Mouse (Mus musculus): ENCODE measurements around the gene Akap7.

Akap7 gene

DNA sequence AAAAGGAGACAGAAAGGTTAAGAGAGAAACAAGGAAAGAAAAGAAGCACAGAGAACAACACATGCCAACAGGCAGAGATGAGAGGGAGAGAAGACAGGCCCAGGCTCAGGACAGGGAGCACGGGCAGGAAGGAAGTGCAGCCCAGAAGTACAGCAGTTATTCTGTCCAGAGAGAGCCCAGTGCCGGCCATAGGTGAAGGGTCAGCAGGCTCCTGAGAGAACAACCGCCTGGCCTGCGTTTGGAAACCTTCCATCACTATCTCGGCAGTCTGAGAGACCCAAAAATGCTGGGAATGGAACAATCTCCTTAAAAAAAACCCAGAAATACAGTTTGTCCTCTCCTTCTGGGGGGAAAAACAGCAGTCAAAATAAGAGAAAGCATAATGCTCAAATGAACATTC, 50.2 kb downstream of the Akap7 start:
- DNase-seq (ENCODE audit: low spot score), result no peak

GRCm38 (mm10) chr10:25253474-25253873, 54.2 kb downstream of the Akap7 start:
- DNase-seq (ENCODE audit: low spot score), result no peak

DNA sequence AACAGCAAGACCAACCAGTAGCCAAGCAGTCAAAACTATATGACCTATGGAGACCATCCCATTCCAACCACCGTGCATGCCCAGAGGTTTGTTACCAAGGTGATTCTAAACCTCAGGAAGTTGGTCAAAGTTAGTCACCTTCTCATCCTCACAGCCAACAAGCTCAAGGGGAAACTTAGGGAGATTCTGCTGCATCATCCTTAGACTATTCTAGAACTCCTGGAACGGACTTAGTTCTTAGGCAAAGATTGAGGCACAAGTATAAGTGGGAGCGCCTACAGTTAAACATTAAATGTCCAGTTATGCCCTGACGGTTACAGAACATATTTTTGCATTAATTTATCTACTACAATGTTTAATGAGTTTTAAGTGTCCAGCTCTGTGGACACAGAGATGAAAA, 54.7 kb downstream of the Akap7 start:
- DNase-seq (ENCODE audit: low spot score), result no peak

DNA sequence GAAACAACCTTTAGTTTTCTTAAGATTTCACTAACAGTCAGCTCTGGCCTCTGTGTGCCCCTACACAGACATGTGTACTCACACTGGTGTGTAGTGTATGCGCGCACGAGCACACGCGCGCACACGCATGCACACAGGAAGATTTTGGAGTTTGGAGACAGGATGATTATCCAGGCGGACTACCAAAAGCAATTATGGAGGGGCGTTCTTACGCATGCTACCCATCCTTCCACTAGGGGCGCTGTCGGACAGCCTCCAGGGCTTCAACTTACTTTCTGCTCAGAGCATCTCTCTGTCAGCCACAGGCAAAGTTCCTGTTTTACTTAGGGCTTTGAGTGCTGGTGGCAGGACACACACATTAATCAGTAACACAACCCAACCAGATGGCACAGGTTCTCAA, 57.6 kb downstream of the Akap7 start:
- DNase-seq (ENCODE audit: low spot score), result peak; percentile 54

DNA sequence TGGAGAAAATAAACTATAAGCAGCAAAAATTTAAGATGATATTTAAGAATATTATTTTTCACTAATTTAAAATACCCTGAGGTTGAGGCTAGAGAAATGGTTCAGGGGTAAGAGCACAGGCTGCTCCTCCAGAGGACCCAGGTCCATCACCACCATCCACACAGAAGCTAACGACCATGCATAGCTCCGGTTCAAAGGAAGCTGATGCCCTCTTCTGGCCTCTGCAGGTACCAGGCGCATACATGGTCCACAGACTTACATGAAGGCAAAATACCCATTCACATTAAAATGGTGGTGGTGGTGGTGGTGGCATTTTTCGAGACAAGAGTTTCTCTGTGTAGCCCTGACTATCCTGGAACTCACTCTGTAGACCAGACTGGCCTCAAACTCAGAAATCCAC, 61.5 kb downstream of the Akap7 start:
- no peak for DNase-seq (ENCODE audit: low spot score)

DNA sequence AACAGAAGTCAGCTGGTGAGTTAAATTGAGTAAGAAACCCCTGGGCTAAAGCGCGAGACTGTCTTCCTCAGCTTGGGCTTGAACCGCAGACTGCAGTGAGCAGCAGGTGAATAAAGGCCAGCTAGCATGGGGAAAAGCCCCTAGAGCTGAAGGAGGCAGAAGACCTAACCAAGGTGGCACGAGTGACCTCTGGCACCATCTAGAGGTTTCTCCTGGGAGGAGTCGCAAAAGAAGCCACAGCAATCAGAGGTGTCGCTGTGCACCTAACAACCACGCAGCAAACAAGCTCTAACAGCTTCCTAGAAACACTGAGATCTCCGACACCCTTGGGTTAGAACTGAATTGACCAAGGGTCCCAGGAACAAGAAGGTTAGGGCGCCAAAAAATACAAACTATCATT, 68.5 kb downstream of the Akap7 start:
- no peak for DNase-seq (ENCODE audit: low spot score)

DNA sequence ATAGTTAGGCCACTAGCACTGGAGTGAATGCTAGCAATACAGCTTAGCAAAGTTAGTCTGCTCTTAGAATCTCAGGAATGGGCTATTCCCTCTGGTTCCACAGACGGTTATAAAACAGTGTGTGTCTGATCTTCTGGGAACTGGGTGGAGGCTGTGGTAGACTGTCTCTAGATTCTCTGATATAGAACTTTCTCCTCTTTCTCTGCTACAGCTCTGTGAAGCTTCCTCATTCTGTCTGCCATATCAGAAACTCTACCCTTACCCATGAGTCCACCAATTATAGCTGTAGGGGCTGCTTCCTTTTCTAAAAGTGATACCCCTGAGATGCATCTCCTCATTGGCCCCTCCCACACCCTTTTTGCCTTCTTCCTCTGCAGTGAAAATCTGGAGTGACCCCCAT, 73.6 kb downstream of the Akap7 start:
- DNase-seq (ENCODE audit: low spot score), result no peak

DNA sequence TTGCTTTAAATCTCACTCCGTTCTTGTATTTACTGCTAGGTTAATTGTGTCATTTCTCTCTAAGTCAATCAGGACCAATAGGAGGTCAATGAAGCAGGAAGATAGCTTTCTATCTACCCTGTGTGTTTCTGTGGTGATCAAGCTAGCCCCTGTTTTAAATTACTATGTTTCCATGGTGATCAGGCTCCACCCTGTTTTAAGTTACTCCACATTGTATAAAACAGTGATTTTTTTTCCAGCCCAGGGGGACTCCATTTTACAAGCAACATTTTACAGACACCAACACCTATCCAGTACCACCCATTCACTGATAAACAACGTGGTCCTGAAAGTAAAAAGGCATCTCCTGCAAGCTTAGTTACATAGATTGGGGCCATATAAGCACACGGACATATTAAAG, 75.0 kb downstream of the Akap7 start:
- DNase-seq (ENCODE audit: low spot score), result no peak

DNA sequence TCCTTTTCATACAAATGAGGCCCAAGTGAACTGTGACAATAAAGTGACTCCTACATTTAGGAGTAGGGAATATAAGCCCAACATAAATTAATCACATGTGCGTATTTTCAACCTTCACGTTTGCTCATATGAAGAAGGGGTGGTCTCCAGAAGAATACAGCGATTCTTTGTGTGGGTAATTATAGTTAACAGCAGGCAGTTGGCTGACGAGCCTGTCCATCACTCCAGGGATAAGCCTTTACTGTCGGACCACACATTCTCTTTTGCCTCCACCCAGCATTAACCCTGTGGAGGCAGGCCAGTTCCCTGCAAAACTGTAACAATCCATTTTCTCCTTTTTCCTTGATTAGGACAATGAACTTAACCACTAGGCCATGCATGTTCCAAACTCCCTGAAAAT, 76.3 kb downstream of the Akap7 start:
- DNase-seq (ENCODE audit: low spot score), result no peak

DNA sequence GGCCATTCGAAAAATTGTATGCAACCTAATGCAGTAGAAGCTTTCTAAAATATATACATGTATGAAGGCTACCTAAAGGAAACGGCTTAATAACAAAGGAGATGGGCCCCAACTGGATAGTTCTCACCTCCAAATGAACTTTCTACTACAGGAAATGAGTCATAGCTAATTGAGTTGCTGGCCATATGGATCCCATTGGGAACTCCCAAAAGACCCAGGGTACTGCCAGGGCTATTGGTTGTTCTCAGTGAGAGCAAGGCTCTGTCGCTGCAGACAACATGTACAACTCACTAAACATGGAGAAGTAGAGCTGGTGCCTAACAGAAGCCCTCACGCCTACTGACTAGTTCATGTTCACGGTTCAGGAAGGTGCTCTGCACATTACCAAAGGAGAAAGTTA, 83.3 kb downstream of the Akap7 start:
- DNase-seq (ENCODE audit: low spot score), result no peak

- DNase-seq (ENCODE audit: low spot score), result no peak
Observed at GRCm38 (mm10) chr10:25220754-25221153, 86.9 kb downstream of the Akap7 start.

GRCm38 (mm10) chr10:25219901-25220495, 87.7 kb downstream of the Akap7 start:
- no peak for DNase-seq (ENCODE audit: low spot score)

DNA sequence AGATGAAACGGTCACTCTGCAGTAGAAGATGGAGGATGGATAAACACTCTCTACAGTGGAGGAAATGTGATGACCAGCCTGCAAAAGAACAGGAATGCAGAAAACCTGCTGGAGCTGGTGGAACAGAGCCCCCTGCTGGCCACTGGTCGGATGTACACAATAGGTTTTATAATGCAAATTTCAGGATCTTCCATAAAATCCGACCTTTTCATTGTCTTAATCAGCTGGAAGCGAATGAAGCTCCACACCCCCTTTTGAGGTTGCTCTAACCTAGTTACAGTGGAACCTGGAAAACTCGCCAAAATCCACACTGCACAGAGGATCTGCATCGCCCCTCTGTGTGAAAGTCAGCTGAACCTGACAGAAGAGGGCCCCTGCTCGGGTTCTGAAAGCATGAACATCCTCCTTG, 88.4 kb downstream of the Akap7 start:
- DNase-seq (ENCODE audit: low spot score), result peak; percentile 68

GRCm38 (mm10) chr10:25218746-25219145, 88.9 kb downstream of the Akap7 start:
- no peak for DNase-seq (ENCODE audit: low spot score)

- no peak for DNase-seq (ENCODE audit: low spot score)
Observed at GRCm38 (mm10) chr10:25215977-25216376, 91.7 kb downstream of the Akap7 start.

DNA sequence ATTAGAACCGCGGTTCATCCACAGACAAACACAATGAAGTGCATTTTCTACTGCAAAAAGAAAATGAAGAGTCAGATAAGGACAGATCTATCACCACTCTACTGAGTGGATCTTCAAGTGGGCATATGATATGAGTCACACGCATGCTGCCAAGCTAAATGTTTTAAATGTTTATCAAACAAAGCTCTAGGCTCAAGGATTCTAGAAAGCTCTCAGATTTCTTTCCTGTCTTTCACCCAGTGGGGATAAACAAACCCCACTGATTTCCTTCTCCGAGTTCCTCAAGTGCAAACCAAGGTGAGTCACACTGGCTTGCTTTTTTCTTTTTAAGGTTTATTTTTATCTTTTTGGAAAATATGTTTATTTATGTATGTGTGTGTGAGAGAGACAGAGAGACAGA, 94.0 kb downstream of the Akap7 start:
- DNase-seq (ENCODE audit: low spot score), result no peak

GRCm38 (mm10) chr10:25208619-25209018, 99.1 kb downstream of the Akap7 start:
- no peak for DNase-seq (ENCODE audit: low spot score)

- no peak for DNase-seq (ENCODE audit: low spot score)
Observed at GRCm38 (mm10) chr10:25207866-25208265, 99.8 kb downstream of the Akap7 start.

GRCm38 (mm10) chr10:25200691-25201090, 107.0 kb downstream of the Akap7 start:
- DNase-seq (ENCODE audit: low spot score), result no peak

DNA sequence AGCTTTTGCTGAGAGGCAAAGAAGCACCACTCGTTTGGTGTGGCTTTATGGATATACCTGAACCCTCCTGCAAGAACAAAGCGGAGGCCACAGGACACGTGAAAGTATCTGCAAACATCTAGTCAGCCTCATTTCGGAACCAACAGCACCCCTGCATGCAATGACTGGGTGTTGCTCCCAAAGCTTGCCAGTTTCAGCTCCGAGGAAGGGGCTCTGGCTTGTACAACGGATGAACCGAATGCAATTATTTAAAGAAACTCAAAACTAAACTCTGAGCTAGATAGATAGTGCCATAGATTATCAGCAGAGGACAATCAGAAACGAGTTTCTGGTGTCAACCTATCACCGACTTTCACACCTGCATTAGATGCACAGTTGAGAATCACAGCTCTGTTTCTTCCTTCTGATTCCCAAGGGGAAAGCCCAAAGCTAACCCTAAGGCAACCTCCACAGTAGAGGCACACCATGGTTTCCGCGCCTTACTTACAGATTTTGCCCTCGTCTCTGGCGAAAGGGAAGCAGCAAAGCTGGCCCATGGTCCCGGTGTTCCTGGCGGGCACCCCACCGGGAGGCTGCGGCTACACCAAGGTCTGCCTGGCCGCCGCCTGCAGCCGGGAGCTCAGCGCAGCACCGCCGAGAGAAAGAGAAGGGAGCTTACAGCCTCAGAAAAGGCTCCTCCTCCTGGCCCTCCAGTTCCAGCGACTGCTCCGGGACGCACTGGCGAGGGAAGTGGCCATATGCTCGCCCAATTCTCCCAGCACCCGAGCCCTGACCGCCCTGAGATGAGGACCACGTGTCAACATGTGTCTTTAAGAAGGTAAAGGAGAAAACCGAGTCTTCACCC, 107.9 kb downstream of the Akap7 start:
- DNase-seq (ENCODE audit: low spot score), result peak; percentile 19

DNA sequence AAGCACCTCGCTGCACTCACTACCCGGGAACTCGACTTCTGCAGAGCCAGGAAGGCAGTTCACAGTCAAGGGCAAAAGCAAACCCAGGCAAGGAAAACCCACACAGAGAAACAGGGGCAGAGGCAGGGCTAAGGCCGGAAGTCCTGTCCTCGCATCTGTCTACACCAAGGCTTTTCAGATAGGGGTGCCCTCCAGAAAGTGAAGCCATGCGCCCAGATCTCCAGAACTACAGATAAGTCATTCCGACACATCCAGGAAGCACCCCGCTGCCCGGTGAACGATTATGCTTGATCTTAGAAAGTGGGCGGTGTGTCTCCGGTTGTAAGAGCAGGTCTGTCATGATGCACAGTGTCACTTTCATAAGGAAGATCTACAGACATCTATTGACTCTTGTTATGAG, 109.1 kb downstream of the Akap7 start:
- no peak for DNase-seq (ENCODE audit: low spot score)

GRCm38 (mm10) chr10:25198048-25198447, 109.6 kb downstream of the Akap7 start:
- DNase-seq (ENCODE audit: low spot score), result no peak

DNA sequence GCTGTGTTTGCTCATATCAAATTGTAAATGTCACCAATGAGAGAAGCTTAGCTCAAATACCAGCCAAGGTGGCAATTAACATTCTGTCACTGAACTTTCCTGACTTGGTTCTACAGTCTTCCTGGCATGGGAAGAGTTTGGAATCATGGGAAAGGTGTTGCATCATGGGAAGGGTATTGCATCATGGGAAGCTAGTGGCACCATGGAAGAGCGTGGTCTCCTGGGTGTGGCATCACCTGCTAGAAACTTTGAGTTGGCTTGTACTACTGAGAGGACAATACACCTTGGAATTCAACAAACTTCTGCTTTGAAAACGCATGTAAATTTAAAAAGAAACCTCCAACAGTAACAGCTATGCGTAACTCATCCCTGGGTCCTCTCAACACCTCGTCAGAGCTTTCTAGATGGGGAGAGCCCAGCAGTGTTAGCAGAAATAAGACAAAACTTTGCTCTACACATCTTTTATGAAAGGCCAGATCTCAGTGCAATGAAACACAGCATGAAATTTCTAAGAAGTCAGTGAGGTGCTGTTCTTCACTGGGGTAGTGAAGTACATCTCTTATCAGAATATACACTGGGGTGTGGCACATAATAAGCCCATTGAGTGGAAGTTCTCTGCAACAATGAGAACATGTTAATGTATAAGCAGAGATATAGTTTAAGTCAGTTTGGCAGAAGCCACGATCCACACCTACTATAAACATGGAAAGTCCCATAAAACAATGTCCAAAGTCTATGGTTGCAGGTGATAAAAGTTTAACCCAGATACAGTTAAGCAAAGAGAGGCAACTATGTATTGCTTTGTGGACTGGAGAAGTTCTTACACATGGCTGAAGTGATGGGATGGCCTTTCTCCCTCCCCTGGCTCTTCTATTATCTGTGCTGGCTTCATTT, 115.2 kb downstream of the Akap7 start:
- no peak for DNase-seq (ENCODE audit: low spot score)
